Mouse (Mus musculus): ENCODE results near the gene Map2k5. TPM values are rescaled to one million over a fixed set of nuclear protein-coding genes. Genes with fewer than 3 reads are reported as not detected.

The Map2k5 gene
- polyA plus RNA-seq, 1 experiment from 2014 or later, result 20.6 TPM

DNA sequence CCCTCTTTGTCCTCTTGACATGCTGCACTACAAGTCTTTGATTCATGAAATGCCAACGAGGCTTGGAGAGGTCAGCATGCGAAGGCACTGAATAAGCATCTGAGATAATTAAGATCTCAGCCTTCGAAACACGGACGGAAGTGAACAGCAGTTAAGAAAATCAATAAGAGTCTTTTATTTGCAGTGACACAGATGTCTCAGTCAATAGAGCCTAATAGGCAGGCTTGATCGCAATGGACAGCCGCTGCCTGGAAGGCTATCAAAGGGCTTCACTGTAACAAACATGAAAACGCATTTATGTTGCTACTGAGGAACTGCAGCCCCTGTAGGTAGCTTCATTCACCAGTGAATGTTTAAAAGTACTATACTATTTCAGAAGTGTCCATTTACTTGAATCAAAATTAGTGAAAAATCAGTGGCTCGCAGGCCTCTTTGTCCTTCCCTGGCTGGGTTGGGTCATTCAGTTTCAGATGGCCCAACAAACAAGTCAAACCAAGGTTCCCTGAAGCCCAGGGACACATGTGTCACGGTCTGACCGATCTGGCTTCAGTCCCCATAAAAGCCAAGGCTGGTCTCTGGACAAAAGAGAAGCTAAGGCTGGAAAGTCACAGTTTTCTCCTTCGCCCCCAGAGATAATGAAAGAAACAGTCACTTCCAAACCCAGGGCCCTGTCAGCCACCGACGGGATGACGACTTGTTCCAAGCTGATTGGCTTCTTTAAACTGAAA, 48.6 kb downstream of the Map2k5 start:
- Histone ChIP-seq H3K4me1 (ENCODE audit: control insufficient read depth, insufficient read depth, low read length) (no peaks in the 10 kb centered on the region), H3K4me2 (ENCODE audit: low read depth, low read length) (no peak overlapping the region), H3K9ac (ENCODE audit: low read length) (no peak overlapping the region), H3K27ac (ENCODE audit: low read length) (no peak overlapping the region), H3K9me3 (replicated peaks; ENCODE audit: control insufficient read depth, low read length) (no peaks in the 10 kb centered on the region), H3K4me3 (replicated peaks; ENCODE audit: low read length) (no peak overlapping the region), H3K27me3 (ENCODE audit: control insufficient read depth, insufficient read depth, low read length) (no peaks in the 10 kb centered on the region), H3K36me3 (ENCODE audit: control insufficient read depth, insufficient read depth, low read length) (peaks cover 6% of the 10 kb centered on the region; the same call in 1 of the 2 replicates)
- no peak for ATAC-seq (ENCODE audit: insufficient read depth, low FRiP score)
- 70% methylated on average over 15 of the region's 15 CpGs for WGBS

DNA sequence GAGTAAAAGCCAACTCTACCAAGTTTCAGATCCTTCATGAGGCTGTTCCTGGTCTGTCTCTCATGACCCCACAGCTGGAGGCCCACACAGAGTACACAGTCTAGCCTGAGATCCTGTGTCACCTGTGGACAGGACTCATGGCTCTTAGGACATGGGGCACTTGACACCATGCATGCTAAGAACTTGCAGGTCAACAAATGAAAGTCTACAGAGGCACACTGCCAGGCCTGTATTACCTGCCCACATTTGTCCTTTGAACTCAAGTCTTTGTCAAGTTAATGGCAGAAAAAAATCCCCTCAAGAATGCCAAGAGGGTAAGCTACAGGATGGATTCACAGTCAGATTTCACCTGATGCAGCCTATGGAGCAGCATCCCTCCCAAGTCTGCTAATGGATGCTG, 62.5 kb downstream of the Map2k5 start:
- Histone ChIP-seq H3K4me2 (ENCODE audit: low read depth, low read length) (no peak overlapping the region), H3K4me3 (replicated peaks; ENCODE audit: low read length) (no peak overlapping the region), H3K9ac (ENCODE audit: low read length) (no peak overlapping the region), H3K27me3 (ENCODE audit: control insufficient read depth, insufficient read depth, low read length) (no peaks in the 10 kb centered on the region), H3K9me3 (replicated peaks; ENCODE audit: control insufficient read depth, low read length) (no peaks in the 10 kb centered on the region), H3K4me1 (ENCODE audit: control insufficient read depth, insufficient read depth, low read length) (no peaks in the 10 kb centered on the region), H3K27ac (ENCODE audit: low read length) (no peak overlapping the region), H3K36me3 (ENCODE audit: control insufficient read depth, insufficient read depth, low read length) (no peaks in the 10 kb centered on the region)
- no peak for ATAC-seq (ENCODE audit: insufficient read depth, low FRiP score)

DNA sequence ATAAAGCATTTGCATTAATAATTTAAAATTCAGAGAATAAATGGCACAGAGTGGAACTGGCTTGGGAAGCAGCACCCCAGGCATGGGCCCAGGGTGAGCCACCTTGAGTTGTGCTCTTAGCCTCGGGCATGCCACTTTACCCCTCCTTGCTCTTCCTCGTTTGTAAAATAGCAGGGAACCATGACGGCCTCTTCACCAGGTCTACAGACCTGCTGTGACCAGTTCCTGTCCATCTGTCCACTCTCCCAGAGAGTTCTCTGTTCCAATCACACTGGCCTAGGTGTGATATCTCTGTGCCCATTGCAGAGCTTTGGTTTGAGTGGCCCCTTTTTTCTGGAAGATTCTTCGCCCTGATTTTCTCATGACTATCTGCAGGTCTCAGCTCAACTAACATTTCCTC, 63.6 kb downstream of the Map2k5 start:
- no peak overlapping the region for H3K9ac ChIP-seq (ENCODE audit: low read length)
- H3K27ac ChIP-seq (ENCODE audit: low read length), result no peak overlapping the region
- H3K9me3 ChIP-seq (replicated peaks; ENCODE audit: control insufficient read depth, low read length), result no peaks in the 10 kb centered on the region
- H3K27me3 ChIP-seq (ENCODE audit: control insufficient read depth, insufficient read depth, low read length), result no peaks in the 10 kb centered on the region
- no peak overlapping the region for H3K4me3 ChIP-seq (replicated peaks; ENCODE audit: low read length)
- ATAC-seq (ENCODE audit: insufficient read depth, low FRiP score), result no peak
- WGBS, result 86% methylated on average over 4 of the region's 4 CpGs
- H3K4me2 ChIP-seq (ENCODE audit: low read depth, low read length), result no peak overlapping the region
- no peaks in the 10 kb centered on the region for H3K36me3 ChIP-seq (ENCODE audit: control insufficient read depth, insufficient read depth, low read length)
- H3K4me1 ChIP-seq (ENCODE audit: control insufficient read depth, insufficient read depth, low read length), result peaks cover 10% of the 10 kb centered on the region; the same call in 1 of the 2 replicates

DNA sequence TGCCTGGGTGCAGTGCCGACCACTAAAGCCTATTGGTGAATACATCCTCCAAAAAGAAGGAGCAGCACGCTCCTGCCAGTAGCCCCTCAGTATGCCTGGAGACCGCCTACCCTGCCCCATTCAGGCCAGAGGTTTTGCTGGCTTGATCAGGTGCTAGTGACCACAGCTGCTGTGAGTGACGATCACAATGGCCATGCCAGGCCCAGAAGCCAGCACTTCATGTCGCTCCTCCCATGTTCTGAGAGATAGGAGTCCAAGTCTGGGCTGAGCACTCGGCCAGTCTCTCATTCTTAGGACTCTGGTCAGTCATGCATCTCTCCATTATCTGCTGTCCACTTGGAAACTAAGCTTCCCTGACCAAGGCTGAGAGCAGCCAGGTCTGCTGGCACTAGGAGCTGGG, 67.7 kb downstream of the Map2k5 start:
- Histone ChIP-seq H3K9me3 (replicated peaks; ENCODE audit: control insufficient read depth, low read length) (no peaks in the 10 kb centered on the region), H3K27me3 (ENCODE audit: control insufficient read depth, insufficient read depth, low read length) (no peaks in the 10 kb centered on the region)

DNA sequence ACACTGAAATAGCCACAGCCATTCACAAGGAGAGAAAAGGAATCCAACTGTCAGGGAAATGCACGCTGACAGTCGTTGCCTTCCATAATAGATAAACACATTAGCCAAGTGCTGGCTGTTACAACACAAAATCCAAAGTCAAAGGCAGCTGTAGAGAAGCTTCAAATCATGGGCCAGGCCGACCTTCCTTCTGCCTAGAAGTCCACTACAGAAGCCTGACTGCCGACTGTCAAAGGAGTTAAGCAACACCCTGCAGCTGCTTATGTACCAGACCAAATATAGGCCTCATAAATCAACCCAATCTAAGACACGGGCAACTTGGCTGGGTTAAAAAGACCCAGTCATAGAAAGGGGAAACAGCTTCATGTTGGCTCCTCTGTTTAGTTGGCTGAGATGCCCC, 68.7 kb downstream of the Map2k5 start:
- no peak for ATAC-seq (ENCODE audit: insufficient read depth, low FRiP score)
- Histone ChIP-seq H3K27ac (ENCODE audit: low read length) (peak overlapping the region; percentile 1; the same call in 1 of the 2 replicates), H3K27me3 (ENCODE audit: control insufficient read depth, insufficient read depth, low read length) (no peaks in the 10 kb centered on the region), H3K4me3 (replicated peaks; ENCODE audit: low read length) (no peak overlapping the region), H3K9me3 (replicated peaks; ENCODE audit: control insufficient read depth, low read length) (no peaks in the 10 kb centered on the region), H3K9ac (ENCODE audit: low read length) (no peak overlapping the region), H3K4me1 (ENCODE audit: control insufficient read depth, insufficient read depth, low read length) (peaks cover 23% of the 10 kb centered on the region), H3K36me3 (ENCODE audit: control insufficient read depth, insufficient read depth, low read length) (no peaks in the 10 kb centered on the region), H3K4me2 (ENCODE audit: low read depth, low read length) (no peak overlapping the region)
- WGBS, result 15% methylated on average over 5 of the region's 5 CpGs

More for the DNA sequence above, 67.7 kb downstream of the Map2k5 start:
- Histone ChIP-seq H3K4me3 (replicated peaks; ENCODE audit: low read length) (no peak overlapping the region), H3K9ac (ENCODE audit: low read length) (no peak overlapping the region), H3K4me2 (ENCODE audit: low read depth, low read length) (no peak overlapping the region), H3K36me3 (ENCODE audit: control insufficient read depth, insufficient read depth, low read length) (no peaks in the 10 kb centered on the region), H3K4me1 (ENCODE audit: control insufficient read depth, insufficient read depth, low read length) (peaks cover 23% of the 10 kb centered on the region), H3K27ac (ENCODE audit: low read length) (no peak overlapping the region)
- ATAC-seq (ENCODE audit: insufficient read depth, low FRiP score), result no peak
- WGBS, result 95% methylated on average over 6 of the region's 6 CpGs

DNA sequence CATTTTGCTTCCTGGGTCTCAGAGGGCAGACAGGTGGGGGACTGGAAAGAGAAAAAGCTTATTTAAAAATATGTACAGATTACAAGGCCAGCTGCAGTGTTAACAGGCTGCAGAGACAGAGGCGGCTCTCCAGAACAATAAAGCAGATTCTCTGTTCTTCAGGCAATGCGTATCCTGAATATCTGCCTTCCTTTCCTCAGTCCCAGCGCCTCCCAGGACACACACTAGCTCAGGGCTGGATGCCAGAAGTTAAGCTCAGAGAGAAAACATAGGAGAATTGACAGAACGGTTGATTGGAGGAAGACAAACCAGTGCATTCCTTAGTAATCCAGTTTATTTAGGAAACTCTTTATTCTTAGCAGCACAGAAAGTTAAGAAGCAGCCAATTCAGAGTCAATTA, 69.3 kb downstream of the Map2k5 start:
- 21% methylated on average over 4 of the region's 4 CpGs for WGBS
- no peaks in the 10 kb centered on the region for H3K36me3 ChIP-seq (ENCODE audit: control insufficient read depth, insufficient read depth, low read length)
- no peak overlapping the region for H3K4me2 ChIP-seq (ENCODE audit: low read depth, low read length)
- H3K9me3 ChIP-seq (replicated peaks; ENCODE audit: control insufficient read depth, low read length), result no peaks in the 10 kb centered on the region
- no peak for ATAC-seq (ENCODE audit: insufficient read depth, low FRiP score)
- no peak overlapping the region for H3K4me3 ChIP-seq (replicated peaks; ENCODE audit: low read length)
- peak overlapping the region; percentile 14; the same call in 1 of the 2 replicates for H3K9ac ChIP-seq (ENCODE audit: low read length)
- no peaks in the 10 kb centered on the region for H3K27me3 ChIP-seq (ENCODE audit: control insufficient read depth, insufficient read depth, low read length)
- H3K27ac ChIP-seq (ENCODE audit: low read length), result 0 out of 2 replicates have a peak overlapping the region, but pooled peaks have one; percentile 19
- H3K4me1 ChIP-seq (ENCODE audit: control insufficient read depth, insufficient read depth, low read length), result peaks cover 23% of the 10 kb centered on the region

DNA sequence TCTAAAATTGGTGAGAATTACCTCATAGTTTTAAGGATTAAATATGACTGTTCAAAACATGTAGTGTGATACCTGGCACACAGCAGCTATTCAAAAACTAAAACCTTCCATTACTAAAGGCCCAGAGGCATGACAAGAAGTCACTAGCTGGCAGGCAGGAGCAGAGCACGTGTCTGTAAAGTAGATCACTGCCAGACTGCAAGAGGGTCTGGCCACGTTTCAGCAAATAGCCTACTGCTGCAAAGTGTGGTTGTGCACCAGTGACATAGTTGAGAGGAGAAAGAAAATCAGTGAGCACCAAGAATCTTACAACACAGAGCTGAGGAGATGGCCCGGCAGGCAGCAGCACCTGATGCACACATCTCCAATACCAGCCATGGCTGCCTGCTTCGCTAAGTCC, 75.2 kb downstream of the Map2k5 start:
- Histone ChIP-seq H3K4me3 (replicated peaks; ENCODE audit: low read length) (no peak overlapping the region), H3K36me3 (ENCODE audit: control insufficient read depth, insufficient read depth, low read length) (no peaks in the 10 kb centered on the region), H3K9me3 (replicated peaks; ENCODE audit: control insufficient read depth, low read length) (no peaks in the 10 kb centered on the region), H3K4me2 (ENCODE audit: low read depth, low read length) (no peak overlapping the region), H3K27me3 (ENCODE audit: control insufficient read depth, insufficient read depth, low read length) (no peaks in the 10 kb centered on the region), H3K9ac (ENCODE audit: low read length) (no peak overlapping the region), H3K4me1 (ENCODE audit: control insufficient read depth, insufficient read depth, low read length) (no peaks in the 10 kb centered on the region), H3K27ac (ENCODE audit: low read length) (no peak overlapping the region)
- ATAC-seq (ENCODE audit: insufficient read depth, low FRiP score), result no peak
- WGBS, result 88% methylated on average over 4 of the region's 4 CpGs

DNA sequence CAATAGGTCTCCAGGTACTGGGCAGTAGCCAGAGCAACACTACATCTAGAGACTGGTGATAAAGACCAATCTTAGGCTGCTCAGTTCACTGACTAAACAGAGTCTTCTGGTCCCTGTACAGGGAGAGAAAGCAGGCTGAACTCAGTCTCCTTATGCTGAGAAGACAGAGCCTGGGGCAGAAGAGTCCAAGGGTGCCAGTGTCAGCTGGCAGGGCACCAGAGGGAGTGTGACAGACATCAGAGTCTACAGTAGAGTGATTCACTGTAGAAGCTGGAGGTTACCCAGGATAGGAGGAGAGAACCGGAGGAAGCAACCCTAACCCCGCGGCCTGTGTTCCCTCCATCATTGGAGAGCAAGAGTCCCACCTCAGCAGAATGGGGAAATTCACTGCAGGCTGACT, 79.0 kb downstream of the Map2k5 start:
- Histone ChIP-seq H3K4me1 (ENCODE audit: control insufficient read depth, insufficient read depth, low read length) (0 out of 2 replicates have a peak, but pooled peaks cover 6% of the 10 kb centered on the region), H3K9me3 (replicated peaks; ENCODE audit: control insufficient read depth, low read length) (no peaks in the 10 kb centered on the region), H3K27me3 (ENCODE audit: control insufficient read depth, insufficient read depth, low read length) (no peaks in the 10 kb centered on the region), H3K36me3 (ENCODE audit: control insufficient read depth, insufficient read depth, low read length) (no peaks in the 10 kb centered on the region), H3K4me3 (replicated peaks; ENCODE audit: low read length) (no peak overlapping the region), H3K4me2 (ENCODE audit: low read depth, low read length) (no peak overlapping the region), H3K9ac (ENCODE audit: low read length) (no peak overlapping the region), H3K27ac (ENCODE audit: low read length) (no peak overlapping the region)
- no peak for ATAC-seq (ENCODE audit: insufficient read depth, low FRiP score)
- 94% methylated on average over 3 of the region's 3 CpGs for WGBS

DNA sequence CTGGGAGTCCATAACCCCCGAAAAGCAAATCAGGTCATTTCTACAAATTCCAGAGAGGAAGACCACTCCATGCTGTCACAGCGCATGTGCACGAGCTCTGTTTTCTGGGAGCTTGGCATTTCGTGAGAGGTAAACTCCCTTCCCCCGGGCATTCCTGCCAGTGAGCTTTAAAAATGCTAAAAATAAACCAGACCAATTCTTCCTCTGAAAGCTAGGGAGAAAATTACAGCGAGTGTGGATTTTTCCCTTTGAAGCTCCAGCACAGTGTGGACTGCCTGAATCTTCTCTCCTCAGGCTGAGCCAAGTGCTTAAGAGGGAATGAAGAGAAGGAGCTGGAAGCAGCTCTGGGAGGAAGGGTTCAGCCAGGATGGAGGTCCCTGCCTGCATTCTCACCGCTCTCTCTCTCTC, 82.1 kb downstream of the Map2k5 start:
- Histone ChIP-seq H3K4me3 (replicated peaks; ENCODE audit: low read length) (no peak overlapping the region), H3K9ac (ENCODE audit: low read length) (no peak overlapping the region), H3K36me3 (ENCODE audit: control insufficient read depth, insufficient read depth, low read length) (0 out of 2 replicates have a peak, but pooled peaks cover 5% of the 10 kb centered on the region), H3K27me3 (ENCODE audit: control insufficient read depth, insufficient read depth, low read length) (no peaks in the 10 kb centered on the region), H3K9me3 (replicated peaks; ENCODE audit: control insufficient read depth, low read length) (no peaks in the 10 kb centered on the region), H3K4me1 (ENCODE audit: control insufficient read depth, insufficient read depth, low read length) (0 out of 2 replicates have a peak, but pooled peaks cover 6% of the 10 kb centered on the region), H3K4me2 (ENCODE audit: low read depth, low read length) (no peak overlapping the region), H3K27ac (ENCODE audit: low read length) (no peak overlapping the region)
- no peak for ATAC-seq (ENCODE audit: insufficient read depth, low FRiP score)
- WGBS, result 61% methylated on average over 7 of the region's 7 CpGs

Measured in stomach, embryonic 16.5 days (tissue).